Mouse (Mus musculus) kidney, postnatal 14 days (tissue): ENCODE data around the gene Sstr5.

Experiments used
- DNase-seq: peaks from one replicate; pipeline ENCODE4 v3.0.0; 2022; ENCODE audit warnings: mixed read lengths

The Sstr5 gene

GRCm38 (mm10) chr17:25472044-25472443 is 25.0 kb downstream of the Sstr5 start:
- DNase-seq = no peak

- peak; percentile 56 for DNase-seq
Observed at GRCm38 (mm10) chr17:25471418-25471817, 25.7 kb downstream of the Sstr5 start.

GRCm38 (mm10) chr17:25469798-25470197 is 27.3 kb downstream of the Sstr5 start:
- DNase-seq = peak; percentile 72

GRCm38 (mm10) chr17:25468301-25468700 is 28.8 kb downstream of the Sstr5 start:
- DNase-seq = no peak

GRCm38 (mm10) chr17:25467781-25468180 is 29.3 kb downstream of the Sstr5 start:
- no peak for DNase-seq

GRCm38 (mm10) chr17:25466257-25466656 is 30.8 kb downstream of the Sstr5 start:
- no peak for DNase-seq

GRCm38 (mm10) chr17:25464091-25464490 is 33.0 kb downstream of the Sstr5 start:
- DNase-seq = no peak

- DNase-seq = no peak
Observed at GRCm38 (mm10) chr17:25463326-25463945, 33.7 kb downstream of the Sstr5 start.

GRCm38 (mm10) chr17:25462236-25462875 is 34.7 kb downstream of the Sstr5 start:
- peak; percentile 18 for DNase-seq

- DNase-seq = no peak
Observed at GRCm38 (mm10) chr17:25456540-25456939, 40.5 kb downstream of the Sstr5 start.

GRCm38 (mm10) chr17:25454272-25454671 is 42.8 kb downstream of the Sstr5 start, which contains the start of gene Tekt4:
Gene Tekt4 (plus strand): TSS chr17:25454615.
- DNase-seq = no peak

GRCm38 (mm10) chr17:25452246-25452965 is 44.7 kb downstream of the Sstr5 start:
- DNase-seq = no peak

- no peak for DNase-seq
Observed at GRCm38 (mm10) chr17:25450329-25450728, 46.8 kb downstream of the Sstr5 start.

GRCm38 (mm10) chr17:25447865-25448264 is 49.2 kb downstream of the Sstr5 start:
- no peak for DNase-seq

- no peak for DNase-seq
Observed at GRCm38 (mm10) chr17:25445841-25446240, 51.2 kb downstream of the Sstr5 start.

GRCm38 (mm10) chr17:25445074-25445473 is 52.0 kb downstream of the Sstr5 start:
- no peak for DNase-seq

- DNase-seq = no peak
Observed at GRCm38 (mm10) chr17:25442889-25443288, 54.2 kb downstream of the Sstr5 start.

GRCm38 (mm10) chr17:25441417-25441816 is 55.7 kb downstream of the Sstr5 start:
- DNase-seq = no peak
